Mouse (Mus musculus): Measurements from ENCODE around the gene Ninl.

- TF ChIP-seq CTCF (IDR thresholded peaks at IDR 0.05; ENCODE audit: borderline replicate concordance, insufficient read depth, low read length) (no peak), POLR2A (IDR thresholded peaks at IDR 0.05; ENCODE audit: low read depth, low read length) (no peak)
Observed at GRCm38 (mm10) chr2:150918720-150919119, 120.5 kb downstream of the Ninl start.
